Mouse (Mus musculus): Measurements from ENCODE around the gene Matk.
A peak's percentile ranks its signal among the peaks of the same experiment; 100 is the strongest.

GRCm38 (mm10) chr10:81217964-81218363, 34.8 kb upstream of the Matk start:
- peak; percentile 87 for TF ChIP-seq CTCF (IDR thresholded peaks at IDR 0.05; ENCODE audit: low read depth, low read length)
- TF ChIP-seq POLR2A (IDR thresholded peaks at IDR 0.05; ENCODE audit: extremely low read depth, insufficient read depth, low read length), result no peak
